Comparison of ENCODE assay signal across 14 mouse cellular contexts in genomic region chr11:51837164-51838153, GRCm38 (mm10). TPM values are rescaled to one million over a fixed set of nuclear protein-coding genes. Genes with fewer than 3 reads are reported as not detected.
A peak's percentile ranks its signal among the peaks of the same experiment; 100 is the strongest.
DNase-seq lines count a peak whose midpoint lies in the region; ATAC-seq and TF ChIP-seq lines count a peak whose summit lies in the region.
"Had no signal": no experiment of that assay in that cellular context is flagged by ENCODE, and none has a peak within 500 bp of the region (broad histone marks: within the 10 kb centered on the region; RNA-seq: fewer than 3 reads in every experiment).

No protein-coding gene starts in this region.

- H3K4me3 ChIP-seq in forebrain, embryonic 16.5 days (replicated peaks; ENCODE audit: low read length) = no peak overlapping the region
- H3K4me3 ChIP-seq in forebrain, embryonic 11.5 days (ENCODE audit: low read depth, low read length) = no peak overlapping the region
- H3K4me3 ChIP-seq in midbrain, postnatal 0 days (ENCODE audit: low read depth, low read length) = no peak overlapping the region
- H3K4me3 ChIP-seq in midbrain, embryonic 10.5 days = no peak overlapping the region
- no peak overlapping the region for H3K4me3 ChIP-seq in gastrocnemius, adult 2 months
- H3K4me3 ChIP-seq: heart, embryonic 15.5 days; kidney, embryonic 15.5 days; midbrain, embryonic 15.5 days had no signal

- H3K4me2 ChIP-seq in forebrain, embryonic 16.5 days (ENCODE audit: low read length) = no peak overlapping the region
- no peak overlapping the region for H3K4me2 ChIP-seq in forebrain, embryonic 11.5 days (ENCODE audit: low read depth, low read length, severe bottlenecking)
- H3K4me2 ChIP-seq in midbrain, postnatal 0 days (ENCODE audit: low read depth, low read length, poor library complexity, severe bottlenecking) = no peak overlapping the region
- H3K4me2 ChIP-seq: heart, embryonic 15.5 days; kidney, embryonic 15.5 days; midbrain, embryonic 15.5 days had no signal

- intact Hi-C loops in gastrocnemius, adult 2 months (cut with DNase I) = no loop called here

- ATAC-seq in forebrain, embryonic 16.5 days = peak; percentile 58; the same call in 1 of the 2 replicates
- ATAC-seq in forebrain, embryonic 11.5 days (replicated peaks; ENCODE audit: low FRiP score) = no peak
- ATAC-seq in midbrain, postnatal 0 days (ENCODE audit: low FRiP score) = no peak
- ATAC-seq in megakaryocyte-erythroid progenitor cell, adult 5-6 weeks (replicated peaks; ENCODE audit: low FRiP score, low TSS enrichment, poor library complexity, severe bottlenecking) = 0 out of 2 replicates have a peak, but pooled peaks have one; percentile 28
- ATAC-seq: hindbrain, postnatal 0 days; midbrain, embryonic 15.5 days had no signal

- H3K9me3 ChIP-seq in forebrain, embryonic 16.5 days (ENCODE audit: control insufficient read depth, low read length) = no peaks in the 10 kb centered on the region
- H3K9me3 ChIP-seq in forebrain, embryonic 11.5 days (ENCODE audit: control insufficient read depth, low read length) = no peaks in the 10 kb centered on the region
- H3K9me3 ChIP-seq in midbrain, postnatal 0 days (ENCODE audit: low read length) = no peaks in the 10 kb centered on the region
- no peaks in the 10 kb centered on the region for H3K9me3 ChIP-seq in midbrain, embryonic 10.5 days (replicated peaks)
- H3K9me3 ChIP-seq: heart, embryonic 15.5 days; kidney, embryonic 15.5 days; midbrain, embryonic 15.5 days had no signal

- H3K4me1 ChIP-seq in forebrain, embryonic 16.5 days (replicated peaks; ENCODE audit: control insufficient read depth, insufficient read depth, low read length) = peaks cover 4% of the 10 kb centered on the region; the same call in 1 of the 2 replicates
- H3K4me1 ChIP-seq in forebrain, embryonic 11.5 days (replicated peaks; ENCODE audit: control insufficient read depth, insufficient read depth, low read length) = no peaks in the 10 kb centered on the region; the same call in 1 of the 2 replicates
- no peaks in the 10 kb centered on the region for H3K4me1 ChIP-seq in midbrain, postnatal 0 days (ENCODE audit: insufficient read depth, low read length)
- peaks cover 9% of the 10 kb centered on the region for H3K4me1 ChIP-seq in midbrain, embryonic 10.5 days

- 68% methylated on average over 8 of the region's 8 CpGs for WGBS in forebrain, embryonic 16.5 days
- 80% methylated on average over 8 of the region's 8 CpGs for WGBS in forebrain, embryonic 11.5 days
- 70% methylated on average over 8 of the region's 8 CpGs for WGBS in midbrain, postnatal 0 days
- 82% methylated on average over 8 of the region's 8 CpGs for WGBS in midbrain, embryonic 10.5 days

- H3K27ac ChIP-seq in forebrain, embryonic 16.5 days (ENCODE audit: low read length) = no peak overlapping the region
- H3K27ac ChIP-seq in forebrain, embryonic 11.5 days (ENCODE audit: low read depth, low read length) = no peak overlapping the region
- H3K27ac ChIP-seq in midbrain, postnatal 0 days (ENCODE audit: low read depth, low read length) = no peak overlapping the region
- H3K27ac ChIP-seq in midbrain, embryonic 10.5 days (replicated peaks) = no peak overlapping the region
- no peak overlapping the region for H3K27ac ChIP-seq in gastrocnemius, adult 2 months
- H3K27ac ChIP-seq: heart, embryonic 15.5 days; hindbrain, postnatal 0 days; kidney, embryonic 15.5 days; midbrain, embryonic 15.5 days had no signal

- no peaks in the 10 kb centered on the region for H3K36me3 ChIP-seq in forebrain, embryonic 16.5 days (ENCODE audit: control insufficient read depth, insufficient read depth)
- H3K36me3 ChIP-seq in forebrain, embryonic 11.5 days (ENCODE audit: control insufficient read depth, insufficient read depth, low read length) = no peaks in the 10 kb centered on the region
- H3K36me3 ChIP-seq in midbrain, postnatal 0 days (ENCODE audit: insufficient read depth, low read length) = no peaks in the 10 kb centered on the region
- H3K36me3 ChIP-seq in midbrain, embryonic 10.5 days = no peaks in the 10 kb centered on the region
- H3K36me3 ChIP-seq: heart, embryonic 15.5 days; kidney, embryonic 15.5 days; midbrain, embryonic 15.5 days had no signal

- TF ChIP-seq CTCF in midbrain, postnatal 0 days (IDR thresholded peaks at IDR 0.05) = no peak
- TF ChIP-seq CTCF in gastrocnemius, adult 2 months (IDR thresholded peaks at IDR 0.05) = no peak

- DNase-seq in forebrain, embryonic 11.5 days (ENCODE audit: low spot score) = no peak
- DNase-seq in midbrain, postnatal 0 days (ENCODE audit: low spot score) = peak; percentile 46
- no peak for DNase-seq in midbrain, embryonic 10.5 days (ENCODE audit: low spot score)
- peak; percentile 68 for DNase-seq in gastrocnemius, adult 2 months
- DNase-seq in layer of hippocampus, adult 9-11 months = no peak
- DNase-seq in cerebellum, adult 8-10 months = no peak
- DNase-seq: cerebellum, postnatal 10 days; lung, postnatal 10 days had no signal

- no peaks in the 10 kb centered on the region for H3K27me3 ChIP-seq in forebrain, embryonic 16.5 days (replicated peaks; ENCODE audit: control insufficient read depth, insufficient read depth, low read length)
- no peaks in the 10 kb centered on the region for H3K27me3 ChIP-seq in forebrain, embryonic 11.5 days (ENCODE audit: control insufficient read depth, insufficient read depth, low read length)
- no peaks in the 10 kb centered on the region for H3K27me3 ChIP-seq in midbrain, postnatal 0 days (ENCODE audit: insufficient read depth, low read length)
- no peaks in the 10 kb centered on the region for H3K27me3 ChIP-seq in midbrain, embryonic 10.5 days (ENCODE audit: low read depth, poor library complexity, severe bottlenecking)
- H3K27me3 ChIP-seq: heart, embryonic 15.5 days; midbrain, embryonic 15.5 days had no signal

- H3K9ac ChIP-seq in forebrain, embryonic 16.5 days (replicated peaks; ENCODE audit: low read depth, low read length) = no peak overlapping the region
- no peak overlapping the region for H3K9ac ChIP-seq in forebrain, embryonic 11.5 days (ENCODE audit: low read length)
- H3K9ac ChIP-seq in midbrain, postnatal 0 days (replicated peaks; ENCODE audit: low read length, poor library complexity, severe bottlenecking) = no peak overlapping the region
- H3K9ac ChIP-seq: heart, embryonic 15.5 days; kidney, embryonic 15.5 days; midbrain, embryonic 15.5 days had no signal

RNA-seq across cellular contexts. Expression of gene Jade2, which starts 20.0 kb away (rescaled TPM):
- 0.47 and 0.70 TPM in 2 replicates for polyA plus RNA-seq in forebrain, embryonic 16.5 days (2015; fragmentation: Nextera tagmentation; extraction: Ambion mirVana)
- polyA plus RNA-seq in forebrain, embryonic 11.5 days (2014; fragmentation: Nextera tagmentation; extraction: Ambion mirVana) = 0.29 and 0.55 TPM in 2 replicates
- 3.6 and 3.7 TPM in 2 replicates for total RNA-seq in midbrain, postnatal 0 days (2014; rRNA removed)
- polyA plus RNA-seq in midbrain, postnatal 0 days (2015; fragmentation: Nextera tagmentation; extraction: Ambion mirVana) = 0.95 and 0.98 TPM in 2 replicates
- 0.41 and 0.47 TPM in 2 replicates for polyA plus RNA-seq in midbrain, embryonic 10.5 days (2016; fragmentation: Nextera tagmentation; extraction: Ambion mirVana)
- 1 to 10 TPM; 7.8 to 7.9 TPM for total RNA-seq in gastrocnemius, adult 2 months (2021)
- total RNA-seq in megakaryocyte-erythroid progenitor cell, adult 5-6 weeks (2014; fragmentation: Nextera tagmentation) = 11.1 and 12.1 TPM in 2 replicates
- 7.1 and 8.9 TPM in 2 replicates for total RNA-seq in megakaryocyte-erythroid progenitor cell, adult 5-6 weeks (2017)

Comparison
In these comparisons a context has a peak if more than half of its experiments do, and no peak if none do; other contexts are left out.
1. ATAC-seq: peak in forebrain, embryonic 16.5 days (single experiment) and megakaryocyte-erythroid progenitor cell, adult 5-6 weeks (single experiment); none in forebrain, embryonic 11.5 days (single experiment) and midbrain, postnatal 0 days (single experiment).
2. DNase-seq: peak in midbrain, postnatal 0 days (single experiment) and gastrocnemius, adult 2 months (single experiment); none in forebrain, embryonic 11.5 days (single experiment), midbrain, embryonic 10.5 days (single experiment), layer of hippocampus, adult 9-11 months (single experiment) and cerebellum, adult 8-10 months (single experiment).